Comparison of ENCODE assay signal across 17 mouse cellular contexts in genomic region chr4:110051872-110052271, GRCm38 (mm10).
DNase-seq lines count a peak whose midpoint lies in the region; ATAC-seq lines count a peak whose summit lies in the region.
"Had no signal": no experiment of that assay in that cellular context is flagged by ENCODE, and none has a peak within 500 bp of the region (broad histone marks: within the 10 kb centered on the region; RNA-seq: fewer than 3 reads in every experiment).

No protein-coding gene starts in this region.

- H3K36me3 ChIP-seq in hindbrain, embryonic 10.5 days, result no peaks in the 10 kb centered on the region
- H3K36me3 ChIP-seq in hindbrain, embryonic 16.5 days (ENCODE audit: control insufficient read depth, insufficient read depth, low read length), result no peaks in the 10 kb centered on the region
- no peaks in the 10 kb centered on the region for H3K36me3 ChIP-seq in midbrain, embryonic 14.5 days (ENCODE audit: control insufficient read depth, insufficient read depth, low read length)
- H3K36me3 ChIP-seq in midbrain, embryonic 10.5 days, result no peaks in the 10 kb centered on the region
- no peaks in the 10 kb centered on the region for H3K36me3 ChIP-seq in limb, embryonic 10.5 days
- H3K36me3 ChIP-seq in neural tube, embryonic 15.5 days, result no peaks in the 10 kb centered on the region
- H3K36me3 ChIP-seq: embryonic facial prominence, embryonic 12.5 days; forebrain, embryonic 10.5 days; heart, embryonic 13.5 days; limb, embryonic 13.5 days had no signal

- H3K4me2 ChIP-seq in hindbrain, embryonic 16.5 days (ENCODE audit: low read length), result no peak overlapping the region
- no peak overlapping the region for H3K4me2 ChIP-seq in midbrain, embryonic 14.5 days (ENCODE audit: low read length)
- H3K4me2 ChIP-seq in neural tube, embryonic 15.5 days, result 0 out of 2 replicates have a peak overlapping the region, but pooled peaks have one; percentile 78

- ATAC-seq in hindbrain, embryonic 16.5 days, result no peak
- no peak for ATAC-seq in midbrain, embryonic 14.5 days (ENCODE audit: low FRiP score, low TSS enrichment)
- ATAC-seq in neural tube, embryonic 15.5 days (ENCODE audit: low FRiP score), result 0 out of 2 replicates have a peak, but pooled peaks have one; percentile 17

- peak overlapping the region; percentile 53; the same call in 1 of the 2 replicates for H3K27ac ChIP-seq in hindbrain, embryonic 10.5 days
- H3K27ac ChIP-seq in hindbrain, embryonic 16.5 days (ENCODE audit: low read depth, low read length), result no peak overlapping the region
- H3K27ac ChIP-seq in midbrain, embryonic 14.5 days (replicated peaks; ENCODE audit: low read depth, low read length), result no peak overlapping the region
- no peak overlapping the region for H3K27ac ChIP-seq in midbrain, embryonic 10.5 days (replicated peaks)
- H3K27ac ChIP-seq in limb, embryonic 10.5 days, result no peak overlapping the region
- peak overlapping the region; percentile 73 for H3K27ac ChIP-seq in neural tube, embryonic 15.5 days (replicated peaks)
- H3K27ac ChIP-seq: embryonic facial prominence, embryonic 12.5 days; limb, embryonic 13.5 days had no signal

- 38% methylated on average over 10 of the region's 10 CpGs for WGBS in hindbrain, embryonic 10.5 days
- WGBS in hindbrain, embryonic 16.5 days, result 30% methylated on average over 10 of the region's 10 CpGs
- 48% methylated on average over 10 of the region's 10 CpGs for WGBS in midbrain, embryonic 14.5 days
- WGBS in midbrain, embryonic 10.5 days, result 66% methylated on average over 10 of the region's 10 CpGs
- WGBS in limb, embryonic 10.5 days, result 57% methylated on average over 10 of the region's 10 CpGs
- 40% methylated on average over 10 of the region's 10 CpGs for WGBS in neural tube, embryonic 15.5 days

- H3K4me1 ChIP-seq in hindbrain, embryonic 10.5 days (replicated peaks), result peaks cover 17% of the 10 kb centered on the region
- H3K4me1 ChIP-seq in hindbrain, embryonic 16.5 days (ENCODE audit: control insufficient read depth, insufficient read depth, low read depth, low read length), result peaks cover 3% of the 10 kb centered on the region; the same call in 1 of the 2 replicates
- no peaks in the 10 kb centered on the region for H3K4me1 ChIP-seq in midbrain, embryonic 14.5 days (ENCODE audit: control insufficient read depth, insufficient read depth, low read length)
- H3K4me1 ChIP-seq in midbrain, embryonic 10.5 days, result peaks cover 16% of the 10 kb centered on the region
- H3K4me1 ChIP-seq in limb, embryonic 10.5 days, result peaks cover 16% of the 10 kb centered on the region
- peaks cover 16% of the 10 kb centered on the region for H3K4me1 ChIP-seq in neural tube, embryonic 15.5 days

- H3K9me3 ChIP-seq in hindbrain, embryonic 10.5 days, result no peaks in the 10 kb centered on the region
- H3K9me3 ChIP-seq in hindbrain, embryonic 16.5 days (ENCODE audit: control insufficient read depth, low read length), result no peaks in the 10 kb centered on the region
- H3K9me3 ChIP-seq in midbrain, embryonic 14.5 days (ENCODE audit: control insufficient read depth, low read length), result no peaks in the 10 kb centered on the region
- no peaks in the 10 kb centered on the region for H3K9me3 ChIP-seq in midbrain, embryonic 10.5 days (replicated peaks)
- H3K9me3 ChIP-seq in limb, embryonic 10.5 days (replicated peaks), result no peaks in the 10 kb centered on the region
- H3K9me3 ChIP-seq in neural tube, embryonic 15.5 days (replicated peaks), result no peaks in the 10 kb centered on the region
- H3K9me3 ChIP-seq: embryonic facial prominence, embryonic 12.5 days; forebrain, embryonic 10.5 days; heart, embryonic 13.5 days; limb, embryonic 13.5 days; megakaryocyte, embryonic 14.5 days had no signal

- DNase-seq in hindbrain, embryonic 10.5 days (ENCODE audit: low spot score), result peak; percentile 19
- peak; percentile 17 for DNase-seq in midbrain, embryonic 14.5 days
- no peak for DNase-seq in midbrain, embryonic 10.5 days (ENCODE audit: low spot score)
- peak; percentile 29 for DNase-seq in limb, embryonic 10.5 days (ENCODE audit: low spot score)
- DNase-seq in layer of hippocampus, postnatal 36 days, result no peak
- DNase-seq in adipocyte (ENCODE audit: low spot score), result no peak
- DNase-seq: B cell, adult 2 months; cerebellum, adult 8-10 months; gastrocnemius, postnatal 10 days; lung, adult 18-20 months had no signal

- no peak overlapping the region for H3K4me3 ChIP-seq in hindbrain, embryonic 10.5 days
- H3K4me3 ChIP-seq in hindbrain, embryonic 16.5 days (ENCODE audit: low read length), result no peak overlapping the region
- H3K4me3 ChIP-seq in midbrain, embryonic 14.5 days (replicated peaks; ENCODE audit: low read depth, low read length), result no peak overlapping the region
- H3K4me3 ChIP-seq in midbrain, embryonic 10.5 days, result no peak overlapping the region
- H3K4me3 ChIP-seq in limb, embryonic 10.5 days, result no peak overlapping the region
- H3K4me3 ChIP-seq in neural tube, embryonic 15.5 days (replicated peaks), result no peak overlapping the region

- H3K9ac ChIP-seq in hindbrain, embryonic 16.5 days (ENCODE audit: low read depth, low read length), result no peak overlapping the region
- H3K9ac ChIP-seq in midbrain, embryonic 14.5 days (replicated peaks; ENCODE audit: low read length), result peak overlapping the region; percentile 62; the same call in 1 of the 2 replicates
- H3K9ac ChIP-seq in neural tube, embryonic 15.5 days (replicated peaks), result 0 out of 2 replicates have a peak overlapping the region, but pooled peaks have one; percentile 23

- peaks cover 9% of the 10 kb centered on the region; the same call in 1 of the 2 replicates for H3K27me3 ChIP-seq in hindbrain, embryonic 10.5 days (ENCODE audit: insufficient read depth, poor library complexity, severe bottlenecking)
- H3K27me3 ChIP-seq in hindbrain, embryonic 16.5 days (replicated peaks; ENCODE audit: control insufficient read depth, insufficient read depth, low read length), result no peaks in the 10 kb centered on the region
- no peaks in the 10 kb centered on the region for H3K27me3 ChIP-seq in midbrain, embryonic 14.5 days (ENCODE audit: control insufficient read depth, insufficient read depth, low read length)
- H3K27me3 ChIP-seq in midbrain, embryonic 10.5 days (ENCODE audit: low read depth, poor library complexity, severe bottlenecking), result peaks cover 19% of the 10 kb centered on the region
- H3K27me3 ChIP-seq in limb, embryonic 10.5 days (ENCODE audit: low read depth, poor library complexity, severe bottlenecking), result peaks cover 14% of the 10 kb centered on the region; the same call in 1 of the 2 replicates
- no peaks in the 10 kb centered on the region for H3K27me3 ChIP-seq in neural tube, embryonic 15.5 days (replicated peaks)
- H3K27me3 ChIP-seq: embryonic facial prominence, embryonic 12.5 days; heart, embryonic 13.5 days had no signal

Comparison
In these comparisons a context has a peak if more than half of its experiments do, and no peak if none do; other contexts are left out.
1. DNase-seq: peak in hindbrain, embryonic 10.5 days (single experiment), midbrain, embryonic 14.5 days (single experiment) and limb, embryonic 10.5 days (single experiment); none in midbrain, embryonic 10.5 days (single experiment), layer of hippocampus, postnatal 36 days (0 of 2) and adipocyte (single experiment).
2. H3K27ac ChIP-seq: peak in hindbrain, embryonic 10.5 days (single experiment) and neural tube, embryonic 15.5 days (single experiment); none in hindbrain, embryonic 16.5 days (single experiment), midbrain, embryonic 14.5 days (single experiment), midbrain, embryonic 10.5 days (single experiment) and limb, embryonic 10.5 days (single experiment).